Mouse (Mus musculus): ENCODE data around the gene Glis2.
A peak's percentile ranks its signal among the peaks of the same experiment; 100 is the strongest.

The Glis2 gene

DNA sequence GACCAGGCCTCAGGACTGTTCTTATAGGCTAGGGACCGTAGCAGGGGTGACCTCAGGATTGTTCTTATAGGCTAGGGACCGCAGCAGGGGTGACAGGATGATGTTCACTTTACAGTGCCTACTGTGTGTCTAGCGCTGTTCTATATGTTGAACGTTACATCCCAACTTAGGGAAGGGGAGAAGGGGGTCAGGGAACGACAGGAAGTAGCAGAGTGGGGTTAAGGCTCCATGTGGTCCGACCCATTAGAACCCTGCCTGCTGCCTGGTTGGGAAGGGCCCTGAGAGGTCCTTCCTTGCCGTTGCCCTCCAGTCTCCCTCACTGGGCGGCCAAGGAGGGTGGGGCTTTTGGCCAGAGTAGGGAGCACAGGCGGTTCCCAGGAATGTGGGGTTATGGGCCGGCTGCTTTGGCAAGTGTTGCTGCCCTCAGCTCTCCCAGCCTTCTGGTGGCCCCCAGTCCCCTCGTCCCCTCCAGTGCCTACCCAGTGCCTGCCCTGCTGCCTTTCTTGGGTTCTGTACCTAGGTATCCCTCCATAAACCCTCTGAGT lies 9.9 kb downstream of the Glis2 start:
- DNase-seq (ENCODE audit: low spot score) = no peak

DNA sequence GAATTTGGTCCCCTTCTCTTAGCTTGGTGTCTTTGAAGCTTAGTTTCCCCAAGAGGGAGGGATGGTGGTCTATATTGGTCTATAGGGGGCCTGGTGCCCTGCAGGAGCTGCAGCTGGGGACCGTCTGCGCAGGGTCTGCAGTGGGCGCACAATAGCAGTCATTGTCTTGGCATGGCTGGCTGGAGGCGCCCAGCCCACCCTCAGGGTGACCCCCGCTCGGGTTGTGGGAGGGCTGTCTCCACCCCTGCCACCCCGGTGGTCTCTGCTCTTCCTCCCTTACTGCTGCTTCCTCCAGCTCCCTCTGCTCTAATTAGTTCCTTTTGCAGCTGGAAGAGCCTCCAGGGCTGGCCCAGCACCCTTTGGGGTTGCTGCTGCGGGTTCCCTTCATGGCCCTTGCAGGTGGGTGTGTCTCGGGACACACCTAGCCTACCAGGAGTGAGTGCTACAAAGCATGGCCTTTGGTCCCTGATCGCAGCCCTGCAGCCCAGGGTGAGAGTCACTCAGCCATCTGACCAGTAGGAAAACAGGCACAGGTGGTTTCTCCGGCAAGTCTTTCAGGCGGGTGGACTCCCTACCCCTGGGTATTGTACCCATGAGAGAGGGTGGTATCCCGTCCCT lies 11.1 kb downstream of the Glis2 start:
- DNase-seq (ENCODE audit: low spot score) = no peak

DNA sequence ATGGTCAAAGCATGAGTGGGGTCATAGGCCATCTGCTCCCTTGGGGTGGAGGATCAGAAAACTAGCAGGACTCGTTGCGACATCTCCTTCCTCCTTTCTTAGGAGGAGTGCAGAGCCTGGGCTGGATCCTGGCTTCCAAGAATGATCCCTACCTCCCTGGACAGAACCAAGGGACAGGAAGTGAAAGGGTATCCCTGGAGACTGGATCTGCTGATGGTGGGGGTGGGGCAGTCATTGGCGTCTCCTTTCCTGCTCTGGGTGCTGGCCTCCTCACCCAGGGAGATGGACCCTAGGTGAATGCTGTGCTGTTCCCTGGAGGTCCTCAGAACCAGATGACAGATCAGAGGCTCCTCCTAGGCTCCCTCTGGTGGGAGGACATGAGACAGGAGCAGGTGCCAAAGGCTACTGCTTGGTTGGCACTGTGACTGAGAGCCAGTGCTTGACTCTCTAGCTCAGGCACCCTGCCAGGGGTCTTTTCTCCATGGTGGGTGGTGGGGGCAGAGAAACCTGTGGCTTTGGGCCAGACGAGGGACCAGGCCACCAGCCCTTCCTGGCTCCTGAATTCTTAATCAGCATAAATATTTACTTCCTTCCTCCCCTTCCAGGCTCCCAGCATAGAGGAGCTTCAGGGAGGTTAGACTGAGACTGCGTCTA lies 12.0 kb downstream of the Glis2 start:
- DNase-seq (ENCODE audit: low spot score) = no peak

DNA sequence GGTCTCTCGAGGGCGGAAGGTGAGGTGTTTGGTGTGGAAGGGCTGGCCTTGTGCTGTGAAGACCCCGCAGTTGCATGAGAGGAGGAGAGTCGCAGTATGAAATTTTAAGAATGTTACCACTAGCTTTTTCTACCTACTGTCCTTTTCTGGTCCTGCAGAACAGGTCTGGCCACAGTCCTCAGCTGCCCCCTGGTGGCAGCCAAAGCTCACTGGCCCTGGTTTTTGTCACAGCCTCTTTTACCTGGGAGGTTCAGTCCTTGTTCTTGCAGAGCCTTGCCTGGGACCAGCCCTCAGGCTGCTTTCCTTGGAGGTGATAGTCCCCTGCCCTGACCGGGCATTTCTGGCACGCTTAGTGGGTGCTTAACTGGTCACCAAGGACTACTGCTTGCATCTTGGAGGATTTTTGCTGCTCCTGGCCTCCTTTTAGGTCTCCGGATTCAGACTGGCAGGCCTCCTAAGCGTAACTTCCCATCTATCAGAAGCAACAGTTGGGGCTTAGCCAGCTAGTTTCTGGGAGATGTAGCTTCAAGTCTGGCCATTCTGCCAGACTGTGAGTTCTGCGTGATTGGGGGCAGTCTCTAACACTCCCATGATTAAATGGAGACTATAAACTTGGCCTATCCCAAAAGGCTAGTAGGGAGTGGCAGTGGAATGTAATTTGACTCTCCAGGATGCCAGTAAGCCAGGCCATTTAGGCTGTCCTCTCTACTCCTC lies 13.5 kb downstream of the Glis2 start:
- no peak for DNase-seq (ENCODE audit: low spot score)

DNA sequence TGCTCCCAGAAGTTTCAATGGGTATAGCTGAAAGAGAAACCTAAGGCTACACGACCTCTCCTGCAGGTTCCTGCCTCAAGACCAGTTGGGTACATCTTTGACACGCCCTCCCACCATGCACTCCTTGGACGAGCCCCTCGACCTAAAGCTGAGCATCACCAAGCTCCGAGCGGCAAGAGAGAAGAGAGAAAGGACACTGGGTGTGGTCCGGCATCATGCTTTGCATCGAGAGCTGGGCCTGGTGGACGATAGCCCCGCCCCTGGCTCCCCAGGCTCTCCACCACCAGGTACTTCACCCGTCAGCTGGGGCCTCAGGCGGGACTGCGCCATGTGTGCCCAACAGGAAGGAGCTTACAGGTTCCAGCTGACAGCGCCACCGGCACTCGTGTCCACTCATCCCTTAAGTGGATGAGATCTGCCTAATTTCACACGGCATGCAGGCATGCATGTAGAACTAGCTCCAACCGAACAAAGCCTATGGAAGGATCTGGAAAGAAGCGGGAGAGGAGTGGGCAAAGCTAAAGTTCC lies 14.1 kb downstream of the Glis2 start:
- DNase-seq (ENCODE audit: low spot score) = no peak

DNA sequence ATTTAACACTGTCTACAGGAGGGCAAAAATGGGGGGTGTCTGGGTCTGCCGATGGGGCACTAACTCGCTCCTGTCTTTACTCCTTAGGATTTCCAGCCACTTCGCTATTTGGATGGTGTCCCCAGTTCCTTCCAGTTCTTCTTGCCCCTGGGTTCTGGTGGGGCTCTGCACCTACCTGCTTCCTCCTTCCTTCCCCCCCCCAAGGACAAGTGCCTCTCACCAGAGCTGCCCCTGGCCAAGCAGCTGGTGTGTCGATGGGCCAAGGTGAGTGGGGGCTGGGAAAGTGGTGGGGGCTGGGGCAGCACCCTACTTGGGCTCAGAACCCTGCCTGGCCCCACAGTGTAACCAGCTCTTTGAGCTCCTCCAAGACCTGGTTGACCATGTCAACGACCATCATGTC lies 16.7 kb downstream of the Glis2 start:
- no peak for DNase-seq (ENCODE audit: low spot score)

DNA sequence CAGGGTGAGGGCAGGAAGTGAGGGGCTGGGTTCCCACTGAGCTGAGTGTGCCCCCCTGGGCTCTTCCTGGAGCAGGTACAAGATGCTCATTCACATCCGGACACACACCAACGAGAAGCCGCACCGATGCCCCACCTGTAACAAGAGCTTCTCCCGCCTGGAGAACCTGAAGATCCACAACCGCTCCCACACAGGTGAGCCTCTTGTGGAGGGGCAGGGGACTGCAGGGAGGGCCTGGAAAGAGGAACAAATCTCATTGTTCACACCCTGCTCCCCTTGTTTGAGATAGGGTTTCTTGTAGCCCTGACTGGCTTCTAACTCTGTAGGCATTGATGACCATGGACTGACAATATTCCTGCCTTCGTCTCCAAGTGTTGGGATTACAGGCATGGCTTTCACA lies 17.2 kb downstream of the Glis2 start:
- DNase-seq (ENCODE audit: low spot score) = no peak

DNA sequence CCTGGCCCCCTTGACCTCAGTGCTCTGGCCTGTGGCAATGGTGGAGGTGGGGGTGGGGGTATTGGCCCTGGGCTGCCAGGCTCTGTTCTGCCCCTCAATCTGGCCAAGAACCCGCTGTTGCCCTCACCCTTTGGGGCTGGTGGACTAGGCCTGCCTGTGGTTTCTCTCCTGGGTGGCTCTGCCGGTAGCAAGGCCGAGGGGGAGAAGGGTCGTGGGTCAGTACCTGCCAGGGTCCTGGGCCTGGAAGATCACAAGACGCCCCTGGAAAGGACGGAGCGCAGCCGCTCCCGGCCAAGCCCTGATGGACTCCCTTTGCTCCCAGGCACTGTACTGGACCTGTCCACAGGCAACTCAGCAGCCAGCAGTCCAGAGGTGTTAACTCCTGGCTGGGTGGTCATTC lies 19.2 kb downstream of the Glis2 start:
- DNase-seq (ENCODE audit: low spot score) = no peak

DNA sequence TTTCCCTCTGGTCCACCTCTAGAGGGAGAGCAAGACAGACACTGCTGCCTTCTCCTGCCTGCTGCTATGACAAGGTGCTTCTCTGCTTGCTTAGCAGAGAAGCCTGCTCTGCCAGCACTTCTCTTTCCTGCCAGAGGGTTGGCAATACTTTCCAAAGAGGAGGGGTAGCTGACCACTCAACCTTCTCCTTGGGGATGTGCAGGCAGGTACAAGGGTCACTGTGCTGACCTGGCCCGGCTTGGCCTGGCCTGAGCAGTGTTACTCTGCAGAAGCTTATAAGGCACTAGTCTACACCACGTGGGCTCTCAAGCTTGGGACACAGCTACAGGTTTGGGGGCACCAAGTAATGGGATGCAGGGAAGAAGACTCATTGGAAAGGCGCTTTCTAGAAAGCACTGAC lies 20.1 kb downstream of the Glis2 start:
- DNase-seq (ENCODE audit: low spot score) = no peak

DNA sequence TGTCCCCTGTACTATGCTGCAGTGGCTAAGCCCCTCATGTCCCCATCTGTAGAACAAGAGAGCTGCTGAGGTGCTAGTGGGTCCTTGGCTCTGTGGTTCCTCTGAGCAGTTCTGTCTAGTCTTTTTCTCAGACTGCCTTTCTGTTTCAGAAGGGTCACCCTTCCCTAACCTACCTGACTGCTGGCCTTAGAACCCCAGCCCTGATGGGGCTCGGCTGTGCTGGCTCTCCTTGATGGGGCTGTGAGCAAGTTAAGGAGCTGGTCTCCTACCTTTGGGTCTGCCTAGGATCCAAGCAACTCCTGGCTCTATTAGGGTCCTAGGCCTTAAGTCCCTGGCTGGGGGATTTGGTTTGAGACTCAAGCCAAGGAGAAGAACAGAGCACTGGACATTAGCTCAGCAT lies 20.8 kb downstream of the Glis2 start:
- no peak for DNase-seq (ENCODE audit: low spot score)

DNA sequence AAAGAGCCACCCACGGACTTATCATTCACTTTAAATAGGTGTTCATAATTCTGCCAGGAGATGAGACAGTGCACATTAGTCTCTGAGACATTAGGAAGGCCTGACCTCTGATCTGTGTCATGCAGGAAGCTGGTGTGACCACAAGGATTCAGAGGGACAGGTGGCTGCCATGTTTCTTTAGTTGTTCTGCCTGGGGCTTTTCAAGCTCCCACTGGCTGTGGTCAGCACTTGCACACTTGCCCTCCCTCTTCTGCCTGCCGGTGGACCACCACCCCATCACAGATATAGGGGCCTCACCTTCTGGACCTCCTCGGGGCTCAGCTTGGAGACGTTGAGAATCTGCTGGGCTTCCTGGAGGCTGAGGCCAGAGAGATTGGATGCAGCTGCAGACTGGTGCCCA lies 22.3 kb downstream of the Glis2 start:
- no peak for DNase-seq (ENCODE audit: low spot score)

DNA sequence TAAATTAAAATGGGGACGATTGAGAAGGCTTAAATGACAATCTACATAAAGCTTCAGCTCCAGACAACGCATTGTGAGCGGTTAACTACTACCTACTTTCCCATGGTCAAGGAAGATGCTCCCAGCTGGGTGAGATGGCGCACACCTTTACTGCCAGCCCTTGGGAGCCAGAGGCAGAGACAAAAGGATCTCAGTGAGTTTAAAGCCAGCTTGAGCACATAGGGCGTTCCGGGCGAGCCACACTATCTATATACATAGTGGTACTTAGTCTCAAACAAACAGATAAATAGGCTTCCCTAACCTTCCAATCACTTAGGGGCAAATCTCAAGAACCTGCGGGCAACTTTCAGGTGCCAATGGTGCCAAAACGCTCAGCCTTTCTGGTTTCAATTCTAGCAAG lies 29.6 kb downstream of the Glis2 start:
- DNase-seq (ENCODE audit: low spot score) = no peak

DNA sequence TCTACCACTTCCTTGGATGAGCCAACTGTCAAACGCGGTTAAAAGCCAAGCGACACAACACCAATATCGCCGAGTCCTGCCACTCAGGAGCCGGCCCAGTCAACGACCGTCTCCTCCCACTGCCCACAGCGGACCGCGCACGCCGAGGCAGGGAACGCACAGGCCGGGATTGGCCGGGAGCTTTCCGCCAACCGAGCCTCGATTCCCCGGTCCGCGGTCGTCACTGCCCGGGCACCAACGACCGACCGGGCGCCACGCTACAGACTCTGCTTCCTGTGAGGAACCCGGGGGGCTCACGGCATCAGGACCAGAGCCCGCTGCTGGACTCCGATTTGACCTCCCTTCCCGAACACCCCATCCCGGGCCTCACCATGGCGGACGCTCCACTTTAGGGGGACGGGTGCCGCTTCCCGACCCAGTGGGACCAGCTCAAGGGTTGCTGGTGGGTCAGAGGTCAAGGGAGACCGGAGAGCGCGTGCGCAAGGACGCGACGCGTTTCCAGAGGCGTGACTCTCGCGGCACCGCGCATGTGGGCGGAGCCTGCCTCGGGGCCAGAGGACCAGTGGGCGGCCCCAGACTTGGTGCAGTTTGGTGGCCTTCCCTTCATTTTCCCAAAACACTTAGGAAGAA lies 30.1 kb downstream of the Glis2 start, which contains the start of gene Pam16:
Pam16 (minus strand) TSS at position 508 of the 630 bp plus-strand sequence.
- peak; percentile 61 for DNase-seq (ENCODE audit: low spot score)

DNA sequence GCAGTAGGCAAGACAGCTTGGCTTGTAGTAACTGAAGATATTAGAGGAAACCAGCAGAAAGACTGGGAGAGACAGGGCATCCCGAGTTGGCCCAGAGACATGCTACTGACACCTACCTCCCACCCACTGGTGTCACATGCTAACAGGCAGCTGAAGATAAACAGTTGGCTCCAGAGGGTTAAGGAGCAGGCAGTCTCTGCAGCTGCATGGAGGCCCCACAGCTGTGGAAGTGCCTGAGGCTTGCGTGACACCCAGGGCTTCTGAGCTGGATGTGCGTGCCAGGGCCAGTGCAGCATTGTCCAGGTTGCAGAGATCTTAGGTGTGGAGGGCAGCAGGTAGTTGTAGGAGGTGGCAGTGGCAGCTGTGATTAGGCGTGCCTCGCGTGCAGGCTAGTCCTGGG lies 32.6 kb downstream of the Glis2 start:
- no peak for DNase-seq (ENCODE audit: low spot score)

DNA sequence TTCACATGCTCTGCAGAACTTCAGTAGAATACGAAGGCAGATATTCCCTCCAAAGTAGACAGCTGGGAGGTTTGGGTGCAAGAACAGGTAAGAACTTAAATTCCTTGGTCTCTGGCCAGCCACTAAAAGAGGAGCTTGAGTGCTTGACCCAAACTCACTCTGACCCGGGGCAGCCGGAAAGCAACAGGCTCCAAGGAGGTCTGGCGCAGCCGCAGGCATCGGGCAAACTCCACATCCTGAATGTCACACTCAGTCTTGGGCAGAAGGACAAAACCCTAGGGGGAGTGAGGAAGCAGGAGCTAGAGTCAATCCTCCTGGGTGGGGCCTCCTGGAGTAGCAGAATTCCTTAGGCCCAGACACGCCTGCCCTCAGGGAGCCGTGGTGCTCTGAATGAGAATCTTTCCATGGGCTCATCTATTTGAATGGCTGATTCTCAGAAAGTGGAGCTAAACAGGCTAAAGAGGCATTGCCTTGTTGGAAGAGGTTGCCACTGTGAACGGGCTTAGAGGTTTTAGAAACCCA lies 34.4 kb downstream of the Glis2 start:
- no peak for DNase-seq (ENCODE audit: low spot score)

DNA sequence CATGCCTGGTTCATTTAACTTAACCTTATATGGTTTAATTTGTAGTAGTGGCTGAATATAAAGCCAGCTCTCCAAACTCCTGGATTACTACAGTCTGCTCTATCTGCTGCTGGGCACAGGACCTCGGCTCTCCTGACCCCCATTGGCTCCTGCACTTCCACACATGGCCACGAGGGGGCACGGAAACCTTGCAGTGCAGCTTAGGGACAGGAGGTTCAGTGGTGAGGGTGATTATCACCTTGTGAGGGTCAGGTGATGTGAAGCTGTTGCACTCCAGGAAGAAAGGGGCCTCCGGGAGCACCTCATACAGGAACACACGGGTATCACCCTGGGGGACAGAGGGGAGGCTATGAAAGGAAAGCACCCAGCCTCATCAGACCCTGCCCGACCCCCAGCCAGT lies 35.4 kb downstream of the Glis2 start:
- peak; percentile 57 for DNase-seq (ENCODE audit: low spot score)

DNA sequence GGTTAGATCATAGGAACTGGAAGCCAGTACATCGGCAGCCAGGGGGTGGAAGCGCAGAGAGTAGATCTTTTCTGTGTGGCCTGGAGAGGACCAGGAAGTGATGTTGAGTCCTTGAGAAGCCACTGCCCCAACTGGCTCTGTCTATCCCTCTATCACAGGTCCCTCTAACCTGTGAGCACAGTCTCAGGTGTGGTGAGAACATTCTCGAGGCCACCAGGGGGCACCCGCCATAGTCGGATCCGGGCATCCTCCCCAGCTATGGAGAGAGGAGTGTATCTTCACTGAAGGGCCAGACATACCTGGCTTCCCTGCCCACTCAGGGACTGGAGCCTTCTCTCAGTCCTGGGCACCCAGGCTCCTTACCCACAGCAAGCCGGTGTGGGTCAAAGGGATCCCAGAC lies 37.5 kb downstream of the Glis2 start:
- DNase-seq (ENCODE audit: low spot score) = no peak

DNA sequence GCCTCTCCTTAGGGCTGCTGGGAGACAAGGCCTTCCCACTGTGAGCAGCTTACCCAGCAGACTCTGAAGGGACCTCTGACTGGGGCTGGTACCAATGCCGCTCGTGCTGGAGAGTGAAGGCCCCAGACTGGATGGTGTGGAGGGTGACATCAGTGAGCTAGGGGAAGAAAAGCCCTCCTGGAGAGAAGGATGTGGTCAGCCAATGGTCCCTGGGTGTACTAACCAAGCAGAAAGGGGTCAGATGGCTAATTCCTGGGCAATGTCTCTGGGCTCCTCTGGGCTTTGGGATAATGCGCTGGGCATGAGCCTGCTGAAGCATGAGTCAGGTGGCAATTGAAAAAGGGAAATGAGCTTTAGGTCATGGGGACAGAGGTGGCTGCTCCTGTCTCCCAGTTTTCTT lies 39.1 kb downstream of the Glis2 start:
- DNase-seq (ENCODE audit: low spot score) = no peak

DNA sequence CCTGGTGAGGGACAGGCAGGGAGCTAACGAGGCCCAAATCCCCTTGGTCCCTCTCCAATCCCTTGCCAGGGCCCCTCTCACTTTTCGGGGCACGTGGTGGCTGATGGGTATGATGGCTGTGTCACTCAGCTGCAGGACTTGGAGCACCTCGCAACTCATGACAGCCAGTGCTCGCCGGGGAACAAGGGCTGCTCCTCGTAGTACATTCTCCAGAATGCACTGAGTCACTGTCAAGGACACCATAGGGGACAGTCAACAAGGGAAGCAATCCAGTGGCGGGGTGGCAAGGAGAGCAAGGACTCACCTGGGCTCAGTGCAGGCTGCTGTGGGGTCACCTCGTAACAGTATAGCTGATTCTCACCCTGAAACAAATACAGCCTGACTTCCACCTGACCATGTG lies 40.2 kb downstream of the Glis2 start:
- DNase-seq (ENCODE audit: low spot score) = no peak

DNA sequence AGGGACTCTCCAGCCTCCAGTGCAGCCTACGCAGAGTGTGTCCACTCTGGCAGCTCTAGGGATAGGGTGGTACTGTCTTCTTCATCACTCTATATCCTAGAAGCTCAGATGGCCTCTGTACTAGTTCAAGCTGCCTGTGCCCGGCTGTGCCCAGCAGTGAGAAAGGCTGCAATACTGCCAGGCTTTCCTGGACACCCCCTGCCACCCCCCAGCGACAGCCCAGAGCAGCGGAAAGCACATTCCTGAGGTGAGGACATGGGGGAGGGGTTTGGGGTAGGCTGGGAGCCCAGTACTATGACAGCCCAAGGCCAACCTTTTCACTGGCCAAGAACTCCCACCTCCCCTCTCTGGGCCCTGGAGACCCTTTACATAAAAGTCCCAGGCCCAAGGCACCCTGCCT lies 41.2 kb downstream of the Glis2 start:
- no peak for DNase-seq (ENCODE audit: low spot score)

DNA sequence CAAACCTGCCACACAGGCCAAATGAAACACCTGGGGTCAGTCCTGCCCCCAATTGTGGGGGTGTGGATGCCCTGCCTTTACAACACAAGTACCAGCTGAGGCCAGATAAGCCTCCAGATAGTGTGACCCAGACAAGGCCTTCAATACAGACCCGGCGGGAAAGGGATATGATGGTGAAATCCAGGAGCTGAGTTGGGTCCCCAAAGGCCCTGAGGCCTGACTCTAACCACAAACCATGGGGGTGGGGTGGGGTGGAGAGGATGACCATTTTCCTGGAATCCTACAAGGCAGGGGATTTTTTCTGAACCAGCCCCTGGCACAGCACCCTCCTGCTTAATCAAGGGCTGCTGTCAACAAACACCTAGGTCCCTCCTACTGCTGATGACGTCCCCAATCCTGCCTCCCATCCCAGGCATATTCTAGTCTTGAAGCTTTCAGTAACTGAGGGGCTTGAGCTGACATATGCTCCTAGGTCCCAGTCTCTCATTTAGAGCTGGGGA lies 44.4 kb downstream of the Glis2 start:
- DNase-seq (ENCODE audit: low spot score) = no peak

DNA sequence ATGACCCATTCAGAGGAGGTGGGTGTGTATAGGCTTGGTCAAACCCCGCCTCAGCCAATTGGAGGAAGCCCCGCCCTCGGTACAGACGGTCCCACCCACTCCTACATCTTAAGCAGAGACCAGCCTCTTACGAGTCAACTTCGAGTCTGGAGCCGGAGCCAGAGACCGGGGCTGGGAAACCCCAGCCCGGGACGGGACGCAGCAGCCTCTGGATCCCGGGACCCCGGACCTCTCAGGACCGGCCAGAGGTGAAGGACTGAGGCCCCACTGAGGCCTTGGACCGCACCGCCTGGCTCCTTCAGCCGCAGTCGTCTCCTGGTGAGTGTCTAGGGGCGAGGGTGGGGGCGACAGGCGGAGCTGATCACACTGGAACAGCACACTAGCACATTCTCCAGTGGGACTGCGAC lies 45.3 kb downstream of the Glis2 start, which contains the start of the genes Vasn and Dnaja3:
Vasn (plus strand) TSS at position 111 of the 407 bp plus-strand sequence.
Dnaja3 (plus strand) TSS at position 159 of the 407 bp plus-strand sequence.
- peak; percentile 58 for DNase-seq (ENCODE audit: low spot score)

Data from urinary bladder, postnatal 10 days (tissue).